Mouse (Mus musculus) intestine, embryonic 14.5 days (tissue): ENCODE results near the gene Mfap5. TPM values are rescaled to one million over a fixed set of nuclear protein-coding genes. Genes with fewer than 3 reads are reported as not detected.
"Not testable (repeated sequence)": the region's sequence is repeated elsewhere in the genome, so short reads cannot be mapped to it uniquely, and the experiment has no call there.

Experiments used
- ATAC-seq: fragments of 200-750 bp; cut with Nextera tagmentation; replicated peaks from 2 replicates; pipeline ENCODE4 v1.8.0; 2017; ENCODE audit warnings: low read depth, moderate number of reproducible peaks, moderate TSS enrichment, moderate library complexity; ENCODE audit not compliant: low FRiP score, low TSS enrichment
- DNase-seq: peaks from one replicate; pipeline ENCODE4 v3.0.0-alpha.2; 2018; ENCODE audit warnings: low spot score
- H3K27ac ChIP-seq: fragments of 300-500 bp; sonication (generic); 2 replicates; pipeline ENCODE4 v1.5.1; 2014; ENCODE audit warnings: low read depth, mild to moderate bottlenecking, control low read depth
- H3K27me3 ChIP-seq: fragments of 300-500 bp; sonication (generic); replicated peaks from 2 replicates; pipeline ENCODE4 v1.6.1; 2014; ENCODE audit warnings: low read length, control low read depth; ENCODE audit not compliant: control insufficient read depth, insufficient read depth
- H3K36me3 ChIP-seq: fragments of 300-500 bp; sonication (generic); 2 replicates; pipeline ENCODE4 v1.6.1; 2014; ENCODE audit warnings: low read length, control low read depth; ENCODE audit not compliant: control insufficient read depth, insufficient read depth
- H3K4me1 ChIP-seq: fragments of 300-500 bp; sonication (generic); replicated peaks from 2 replicates; pipeline ENCODE4 v1.6.1; 2014; ENCODE audit warnings: low read length, control low read depth, mixed read lengths; ENCODE audit not compliant: control insufficient read depth, insufficient read depth
- H3K4me2 ChIP-seq: fragments of 300-500 bp; sonication (generic); 2 replicates; pipeline ENCODE4 v1.6.1; 2014; ENCODE audit warnings: low read length
- H3K4me3 ChIP-seq: fragments of 300-500 bp; sonication (generic); 2 replicates; pipeline ENCODE4 v1.5.1; 2014; ENCODE audit warnings: low read depth, low read length, control low read depth, mixed read lengths
- H3K9ac ChIP-seq: fragments of 300-500 bp; sonication (generic); 2 replicates; pipeline ENCODE4 v1.6.1; 2014; ENCODE audit warnings: mild to moderate bottlenecking, low read length
- H3K9me3 ChIP-seq: fragments of 300-500 bp; sonication (generic); 2 replicates; pipeline ENCODE4 v1.6.1; 2016; ENCODE audit warnings: low read length, control low read depth; ENCODE audit not compliant: control insufficient read depth
- WGBS: fragments of 180-500 bp; shearing (Covaris S2); extraction: QIAGEN DNeasy Blood & Tissue Kit; methylation state at CpG from one replicate; pipeline ENCODE4 v1.1.7; 2014; 5-methylcytosine and 5-hydroxymethylcytosine counted together
- polyA plus RNA-seq: library from polyadenylated mRNA; unstranded; fragments of >200 nt; fragmentation: Nextera tagmentation; extraction: Ambion mirVana; gene quantifications from 2 replicates; pipeline ENCODE4 v1.2.1, GENCODE M21; 2014

Gene Mfap5
- 2.0 and 4.6 TPM in 2 replicates for polyA plus RNA-seq

- DNase-seq (no peak), ATAC-seq (no peak)
- no peak within 1 kb of the TSS for H3K4me2 ChIP-seq
- H3K4me1 ChIP-seq: no peaks in the 10 kb centered on the region
- WGBS: 89% methylated on average over 3 of the region's 3 CpGs
- no peak within 1 kb of the TSS for H3K9ac ChIP-seq
- no peak within 1 kb of the TSS for H3K4me3 ChIP-seq
- H3K27ac ChIP-seq: no peak within 1 kb of the TSS
- no peaks in the 10 kb centered on the region for H3K27me3 ChIP-seq
- H3K36me3 ChIP-seq: no peaks in the 10 kb centered on the region
- H3K9me3 ChIP-seq: no peaks in the 10 kb centered on the region
Observed at GRCm38 (mm10) chr6:122505545-122505944, at the start of gene Mfap5. Mfap5 (plus strand) TSS chr6:122505845.

- Histone ChIP-seq H3K27ac (no peak overlapping the region), H3K4me3 (no peak overlapping the region), H3K4me1 (no peaks in the 10 kb centered on the region), H3K36me3 (peaks cover 51% of the 10 kb centered on the region), H3K27me3 (no peaks in the 10 kb centered on the region), H3K9ac (no peak overlapping the region), H3K4me2 (no peak overlapping the region), H3K9me3 (no peaks in the 10 kb centered on the region)
- DNase-seq (no peak), ATAC-seq (no peak)
- WGBS: 89% methylated on average over 8 of the region's 8 CpGs
Observed at GRCm38 (mm10) chr6:122458946-122459693, 46.5 kb upstream of the Mfap5 start.

GRCm38 (mm10) chr6:122466092-122466713 lies 39.4 kb upstream of the Mfap5 start:
- Histone ChIP-seq H3K9ac (no peak overlapping the region), H3K4me2 (no peak overlapping the region), H3K9me3 (no peaks in the 10 kb centered on the region), H3K4me3 (no peak overlapping the region), H3K4me1 (no peaks in the 10 kb centered on the region), H3K36me3 (peaks cover 29% of the 10 kb centered on the region; the same call in 1 of the 2 replicates), H3K27me3 (no peaks in the 10 kb centered on the region), H3K27ac (no peak overlapping the region)
- ATAC-seq: no peak
- DNase-seq: no peak
- 88% methylated on average over 3 of the region's 3 CpGs for WGBS

GRCm38 (mm10) chr6:122469030-122469640 lies 36.5 kb upstream of the Mfap5 start:
- H3K4me1 ChIP-seq: no peaks in the 10 kb centered on the region
- 92% methylated on average over 15 of the region's 15 CpGs for WGBS
- H3K9me3 ChIP-seq: no peaks in the 10 kb centered on the region
- DNase-seq (no peak), ATAC-seq (no peak)
- H3K36me3 ChIP-seq: peaks cover 26% of the 10 kb centered on the region; the same call in 1 of the 2 replicates
- no peak overlapping the region for H3K27ac ChIP-seq
- no peak overlapping the region for H3K4me3 ChIP-seq
- no peak overlapping the region for H3K4me2 ChIP-seq
- H3K27me3 ChIP-seq: no peaks in the 10 kb centered on the region
- no peak overlapping the region for H3K9ac ChIP-seq

DNA sequence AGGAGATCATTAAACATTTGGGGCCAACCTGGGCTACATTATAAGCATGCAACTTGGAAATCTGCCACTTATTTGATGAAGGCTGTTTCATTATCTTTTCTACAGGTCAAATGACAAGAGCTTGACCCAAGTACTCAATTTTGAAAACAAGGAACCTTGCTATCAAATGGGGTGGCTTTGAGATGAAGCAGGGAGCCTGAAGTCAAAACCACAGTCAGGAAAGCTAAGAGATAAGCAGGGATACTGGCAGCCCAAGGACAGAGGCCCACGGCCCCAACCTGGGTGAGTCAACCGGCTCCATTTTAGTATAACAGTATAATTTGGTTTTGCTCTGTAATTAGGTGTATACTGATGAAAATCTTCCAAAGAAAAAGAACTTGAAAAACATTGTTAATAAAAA lies 35.4 kb upstream of the Mfap5 start:
- ATAC-seq (no peak), DNase-seq (no peak)
- no peak overlapping the region for H3K27ac ChIP-seq
- H3K9ac ChIP-seq: no peak overlapping the region
- H3K9me3 ChIP-seq: no peaks in the 10 kb centered on the region
- 91% methylated on average over 2 of the region's 2 CpGs for WGBS
- H3K4me2 ChIP-seq: no peak overlapping the region
- H3K36me3 ChIP-seq: peaks cover 22% of the 10 kb centered on the region; the same call in 1 of the 2 replicates
- H3K4me3 ChIP-seq: no peak overlapping the region
- no peaks in the 10 kb centered on the region for H3K4me1 ChIP-seq
- no peaks in the 10 kb centered on the region for H3K27me3 ChIP-seq

DNA sequence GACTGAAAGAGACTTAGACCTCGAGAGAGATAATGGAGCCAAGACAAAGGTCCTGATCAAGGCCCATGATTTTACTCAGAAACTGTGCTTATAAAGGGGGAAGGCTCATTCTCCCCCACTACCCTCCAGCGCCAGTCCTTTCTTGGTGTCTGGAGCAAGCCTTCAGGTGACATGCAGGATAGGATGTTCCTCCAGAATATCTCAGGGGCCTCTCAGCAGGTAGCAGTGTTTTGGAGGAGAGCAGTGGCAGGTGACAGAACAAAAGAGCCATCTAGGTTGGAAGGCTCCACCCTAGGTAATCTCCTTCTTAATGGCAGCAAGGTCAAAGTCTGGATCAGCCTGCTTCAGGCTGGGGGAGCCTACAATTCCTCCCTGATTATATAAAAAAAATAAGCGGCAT lies 34.2 kb upstream of the Mfap5 start:
- H3K4me3 ChIP-seq, H3K27me3 ChIP-seq, DNase-seq, H3K4me2 ChIP-seq, H3K4me1 ChIP-seq, ATAC-seq, H3K9ac ChIP-seq, H3K27ac ChIP-seq, H3K9me3 ChIP-seq: not testable (repeated sequence)
- H3K36me3 ChIP-seq: peaks cover 22% of the 10 kb centered on the region; the same call in 1 of the 2 replicates
- WGBS: 89% methylated on average over 3 of the region's 3 CpGs

GRCm38 (mm10) chr6:122478062-122478461 lies 27.6 kb upstream of the Mfap5 start:
- Histone ChIP-seq H3K4me2 (no peak overlapping the region), H3K4me1 (peaks cover 5% of the 10 kb centered on the region; the same call in 1 of the 2 replicates), H3K27me3 (no peaks in the 10 kb centered on the region), H3K27ac (no peak overlapping the region), H3K4me3 (no peak overlapping the region), H3K9me3 (no peaks in the 10 kb centered on the region), H3K9ac (no peak overlapping the region), H3K36me3 (no peaks in the 10 kb centered on the region)
- DNase-seq: no peak
- 68% methylated on average over 3 of the region's 3 CpGs for WGBS
- no peak for ATAC-seq

GRCm38 (mm10) chr6:122485401-122486296 lies 20.0 kb upstream of the Mfap5 start:
- H3K4me2 ChIP-seq: peak overlapping the region; percentile 68
- H3K9me3 ChIP-seq: no peaks in the 10 kb centered on the region
- no peaks in the 10 kb centered on the region for H3K36me3 ChIP-seq
- no peaks in the 10 kb centered on the region for H3K4me1 ChIP-seq
- peak overlapping the region; percentile 11 for H3K27ac ChIP-seq
- H3K9ac ChIP-seq: peak overlapping the region; percentile 65
- DNase-seq (peak; percentile 74), ATAC-seq (peak; percentile 74)
- peak overlapping the region; percentile 65 for H3K4me3 ChIP-seq
- WGBS: 3% methylated on average over 50 of the region's 91 CpGs
- H3K27me3 ChIP-seq: no peaks in the 10 kb centered on the region
